Mouse (Mus musculus) hindbrain, embryonic 10.5 days (tissue): ENCODE measurements at regions not wholly inside any gene's neighbourhood (a gene's known extent, or its start where the extent isn't known, plus 50 kb on each side); places are given as distances from the start of the nearest gene placed in this dataset.
"Not testable (repeated sequence)": the region's sequence is repeated elsewhere in the genome, so short reads cannot be mapped to it uniquely, and the experiment has no call there.

Experiments used
- DNase-seq: peaks from one replicate; pipeline ENCODE4 v3.0.0-alpha.2; 2017; ENCODE audit warnings: low spot score
- H3K27ac ChIP-seq: fragments of 300-500 bp; sonication (generic); 2 replicates; pipeline ENCODE4 v1.5.1; 2016; ENCODE audit warnings: mild to moderate bottlenecking, moderate library complexity
- H3K27me3 ChIP-seq: fragments of 300-500 bp; sonication (generic); 2 replicates; pipeline ENCODE4 v1.6.1; 2016; ENCODE audit warnings: mild to moderate bottlenecking; ENCODE audit not compliant: poor library complexity, insufficient read depth, severe bottlenecking
- H3K36me3 ChIP-seq: fragments of 300-500 bp; sonication (generic); 2 replicates; pipeline ENCODE4 v1.6.1; 2016; ENCODE audit warnings: mild to moderate bottlenecking, moderate library complexity
- H3K4me1 ChIP-seq: fragments of 300-500 bp; sonication (generic); replicated peaks from 2 replicates; pipeline ENCODE4 v1.6.1; 2016; ENCODE audit warnings: mild to moderate bottlenecking
- H3K4me3 ChIP-seq: fragments of 300-500 bp; sonication (generic); 2 replicates; pipeline ENCODE4 v1.5.1; 2016; ENCODE audit warnings: mild to moderate bottlenecking, moderate library complexity
- H3K9me3 ChIP-seq: fragments of 300-500 bp; sonication (generic); 2 replicates; pipeline ENCODE4 v1.6.1; 2016; ENCODE audit warnings: mild to moderate bottlenecking, moderate library complexity
- WGBS: fragments of 180-500 bp; shearing (Covaris S2); methylation state at CpG from one replicate; pipeline ENCODE4 v1.1.7; 2016; 5-methylcytosine and 5-hydroxymethylcytosine counted together

- WGBS = 36% methylated on average over 12 of the region's 12 CpGs
- H3K9me3 ChIP-seq = no peaks in the 10 kb centered on the region
- DNase-seq = peak; percentile 46
- no peaks in the 10 kb centered on the region for H3K36me3 ChIP-seq
- peak overlapping the region; percentile 51 for H3K27ac ChIP-seq
- H3K4me3 ChIP-seq = no peak overlapping the region
- H3K27me3 ChIP-seq = peaks cover 38% of the 10 kb centered on the region
- H3K4me1 ChIP-seq = peaks cover 32% of the 10 kb centered on the region
These were observed 274.5 kb downstream of the Fam19a5 start for GRCm38 (mm10) chr15:87818566-87818965.

DNA sequence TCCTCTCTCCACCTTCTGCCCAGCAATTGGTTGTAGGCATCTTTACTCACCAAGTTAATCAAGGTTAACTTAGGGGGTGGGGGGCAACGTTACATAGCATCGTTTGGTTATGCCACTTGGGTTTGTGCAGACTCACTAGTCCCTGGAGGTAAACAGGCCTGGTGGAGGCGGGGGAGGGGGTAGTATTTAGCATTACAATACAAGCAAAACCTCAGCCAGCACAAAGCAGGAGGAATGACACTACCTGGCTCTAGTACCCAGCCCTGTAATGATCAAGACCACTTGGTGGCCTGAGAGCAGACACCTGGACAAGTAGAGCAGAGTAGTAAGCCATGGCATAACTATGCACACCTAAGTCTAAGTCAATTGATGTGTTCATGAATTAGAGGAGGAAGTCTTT lies 298.0 kb downstream of the Fam19a5 start:
- no peak for DNase-seq
- Histone ChIP-seq H3K36me3 (no peaks in the 10 kb centered on the region), H3K27ac (no peak overlapping the region), H3K4me3 (no peak overlapping the region), H3K9me3 (no peaks in the 10 kb centered on the region), H3K27me3 (no peaks in the 10 kb centered on the region), H3K4me1 (peaks cover 11% of the 10 kb centered on the region; the same call in 1 of the 2 replicates)
- 43% methylated on average over 3 of the region's 3 CpGs for WGBS

- H3K27me3 ChIP-seq = peaks cover 13% of the 10 kb centered on the region; the same call in 1 of the 2 replicates
- H3K9me3 ChIP-seq = no peaks in the 10 kb centered on the region
- H3K4me3 ChIP-seq = no peak overlapping the region
- 13% methylated on average over 2 of the region's 2 CpGs for WGBS
- no peaks in the 10 kb centered on the region for H3K36me3 ChIP-seq
- DNase-seq = peak; percentile 17
- H3K27ac ChIP-seq = peak overlapping the region; percentile 69
- peaks cover 32% of the 10 kb centered on the region for H3K4me1 ChIP-seq
These were observed 315.0 kb downstream of the Fam19a5 start for GRCm38 (mm10) chr15:87859069-87859468.

DNA sequence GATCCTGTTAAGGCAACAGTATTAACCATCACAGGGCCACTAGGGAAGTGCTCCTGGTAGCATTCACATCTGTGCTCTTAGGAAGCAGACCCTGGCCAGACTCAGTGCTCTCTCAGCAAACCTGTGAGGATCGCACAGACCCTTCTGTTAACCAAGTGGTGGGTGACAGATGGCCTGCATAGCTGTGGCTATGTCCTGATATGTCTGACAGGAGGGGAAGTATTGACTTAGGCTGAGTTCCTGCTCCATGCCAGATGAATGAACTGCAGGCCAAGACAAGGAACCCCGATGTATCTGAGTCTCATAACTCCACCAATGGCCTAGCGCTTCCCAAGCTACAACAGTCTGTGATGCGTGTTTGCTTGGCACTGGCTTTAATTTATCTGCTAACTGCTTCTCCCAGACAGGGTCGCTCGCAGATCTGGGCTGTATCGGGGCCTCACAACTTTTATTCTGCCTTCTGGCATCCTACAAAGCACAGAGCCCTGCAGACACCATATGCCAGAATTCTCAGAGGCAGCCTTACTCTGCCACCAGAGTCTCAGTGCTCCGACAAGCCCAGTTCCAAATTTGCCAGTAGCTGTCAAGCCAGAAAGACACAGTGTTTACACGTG lies 332.3 kb downstream of the Fam19a5 start:
- peaks cover 3% of the 10 kb centered on the region for H3K27me3 ChIP-seq
- no peaks in the 10 kb centered on the region for H3K9me3 ChIP-seq
- 81% methylated on average over 9 of the region's 9 CpGs for WGBS
- no peak overlapping the region for H3K27ac ChIP-seq
- no peaks in the 10 kb centered on the region for H3K36me3 ChIP-seq
- H3K4me3 ChIP-seq = no peak overlapping the region
- no peaks in the 10 kb centered on the region for H3K4me1 ChIP-seq
- DNase-seq = no peak

- no peaks in the 10 kb centered on the region for H3K4me1 ChIP-seq
- H3K27ac ChIP-seq = no peak overlapping the region
- no peaks in the 10 kb centered on the region for H3K36me3 ChIP-seq
- 90% methylated on average over 5 of the region's 5 CpGs for WGBS
- no peak for DNase-seq
- H3K9me3 ChIP-seq = no peaks in the 10 kb centered on the region
- H3K27me3 ChIP-seq = no peaks in the 10 kb centered on the region
- no peak overlapping the region for H3K4me3 ChIP-seq
These were observed 346.8 kb downstream of the Fam19a5 start for GRCm38 (mm10) chr15:87890903-87891302.

DNA sequence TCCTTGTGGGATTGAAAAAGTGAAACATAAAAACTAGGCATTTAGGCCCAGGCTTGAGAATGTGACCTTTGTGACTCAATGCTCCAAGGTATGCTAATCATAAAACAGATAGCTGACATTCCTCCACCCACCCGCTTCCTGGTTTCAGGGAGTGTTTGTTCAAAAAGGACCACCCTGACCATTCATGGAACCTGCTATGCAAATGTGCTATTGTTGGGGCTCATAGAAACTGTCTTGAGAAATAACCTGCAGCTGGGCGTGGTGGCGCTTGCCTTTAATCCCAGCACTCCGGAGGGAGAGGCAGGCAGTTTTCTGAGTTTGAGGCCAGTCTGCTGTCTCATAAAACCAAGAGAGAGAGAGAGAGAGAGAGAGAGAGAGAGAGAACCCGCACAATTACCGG lies 350.8 kb downstream of the Fam19a5 start:
- DNase-seq, H3K9me3 ChIP-seq, H3K27me3 ChIP-seq, H3K36me3 ChIP-seq, H3K4me3 ChIP-seq, H3K4me1 ChIP-seq, H3K27ac ChIP-seq: not testable (repeated sequence)
- WGBS = 89% methylated on average over 6 of the region's 6 CpGs

DNA sequence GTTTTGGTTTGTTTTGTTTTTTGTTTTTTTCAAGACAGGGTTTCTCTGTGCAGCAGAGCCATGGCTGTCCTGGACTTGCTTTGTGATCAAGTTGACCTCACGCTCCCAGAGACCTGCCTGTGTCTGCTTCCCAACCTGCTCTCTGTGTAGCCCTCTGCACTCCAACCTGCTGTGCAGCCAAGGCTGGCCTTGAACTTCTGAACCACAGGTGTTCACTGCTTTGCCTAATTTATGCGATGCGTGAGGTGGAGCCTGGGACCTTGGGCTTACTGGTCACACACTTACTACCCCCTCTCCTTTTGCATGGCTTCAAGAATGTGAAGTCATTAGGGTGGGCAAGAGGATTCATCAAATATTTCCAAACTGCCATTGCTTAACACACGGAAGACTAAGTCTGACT lies 354.6 kb downstream of the Fam19a5 start:
- Histone ChIP-seq H3K9me3 (no peaks in the 10 kb centered on the region), H3K4me3 (no peak overlapping the region), H3K4me1 (no peaks in the 10 kb centered on the region), H3K27me3 (no peaks in the 10 kb centered on the region), H3K27ac (no peak overlapping the region), H3K36me3 (no peaks in the 10 kb centered on the region)
- no peak for DNase-seq
- 83% methylated on average over 4 of the region's 4 CpGs for WGBS

DNA sequence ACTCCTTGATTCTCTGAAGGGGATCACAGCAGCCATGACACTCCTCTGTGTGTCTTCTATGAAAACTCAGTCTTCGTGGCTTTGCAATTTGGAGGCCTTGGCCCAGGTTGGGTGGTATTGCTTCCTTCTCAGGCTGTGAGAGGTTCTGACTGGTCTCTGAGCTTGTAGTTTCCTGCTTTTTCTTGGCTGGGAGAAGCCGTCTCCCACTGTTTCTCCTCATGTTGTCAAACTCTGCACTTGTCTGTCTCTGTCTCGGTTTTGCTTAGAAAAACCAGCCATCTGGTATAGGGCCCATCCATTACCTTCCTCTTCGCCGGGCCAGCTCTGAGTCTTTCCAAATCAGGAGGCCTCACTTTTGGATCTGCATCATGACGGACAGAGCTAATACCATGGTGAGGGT lies 360.3 kb downstream of the Fam19a5 start:
- WGBS = 89% methylated on average over 6 of the region's 6 CpGs
- Histone ChIP-seq H3K4me3 (no peak overlapping the region), H3K36me3 (no peaks in the 10 kb centered on the region), H3K27me3 (no peaks in the 10 kb centered on the region), H3K27ac (no peak overlapping the region), H3K4me1 (no peaks in the 10 kb centered on the region), H3K9me3 (no peaks in the 10 kb centered on the region)
- no peak for DNase-seq

DNA sequence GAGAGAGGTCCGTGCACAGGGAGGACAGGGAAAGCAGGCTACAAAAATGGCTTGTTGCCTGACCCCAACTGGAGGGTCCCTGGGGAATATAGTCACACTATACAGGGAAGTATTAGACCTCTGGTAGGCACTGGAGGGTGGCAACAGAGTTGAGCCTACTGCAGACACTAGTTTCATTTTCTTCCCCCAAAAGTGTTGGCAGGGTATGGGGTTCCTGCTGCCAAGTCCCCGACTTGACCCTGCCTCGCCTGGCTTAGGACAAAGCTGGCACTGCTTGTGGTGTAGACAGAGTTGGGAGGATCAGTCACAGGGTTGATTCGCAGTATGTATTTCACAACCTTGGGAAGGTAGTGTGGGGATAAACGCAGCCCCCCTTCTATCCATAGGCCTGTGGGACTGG lies 362.2 kb downstream of the Fam19a5 start:
- Histone ChIP-seq H3K27me3 (no peaks in the 10 kb centered on the region), H3K4me1 (peaks cover 2% of the 10 kb centered on the region; the same call in 1 of the 2 replicates)
- WGBS = 88% methylated on average over 5 of the region's 5 CpGs

DNA sequence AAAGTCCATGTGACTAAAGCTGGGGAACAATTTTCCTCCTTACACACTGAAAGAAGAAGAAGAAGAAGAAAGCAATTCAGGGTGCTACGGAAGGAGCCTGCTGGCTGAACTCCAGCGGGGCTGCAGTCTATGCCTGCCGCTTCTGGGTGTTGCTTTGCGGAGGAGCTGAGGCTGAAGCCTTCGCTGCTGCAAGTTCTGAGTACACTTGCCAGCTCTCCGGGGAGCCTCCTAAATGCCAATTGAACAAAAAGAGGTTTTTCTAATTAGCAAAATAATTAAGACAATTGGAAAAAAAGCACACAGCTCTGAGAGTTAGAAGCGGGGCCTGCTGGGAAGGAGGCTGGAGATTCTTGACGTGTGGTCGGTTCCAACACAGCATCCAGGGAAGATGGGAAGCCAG lies 378.0 kb downstream of the Fam19a5 start:
- Histone ChIP-seq H3K9me3 (no peaks in the 10 kb centered on the region), H3K27me3 (no peaks in the 10 kb centered on the region), H3K27ac (no peak overlapping the region), H3K4me3 (no peak overlapping the region), H3K36me3 (no peaks in the 10 kb centered on the region), H3K4me1 (no peaks in the 10 kb centered on the region)
- WGBS = 57% methylated on average over 9 of the region's 9 CpGs
- no peak for DNase-seq

More for the DNA sequence above, 362.2 kb downstream of the Fam19a5 start:
- Histone ChIP-seq H3K27ac (no peak overlapping the region), H3K4me3 (no peak overlapping the region), H3K9me3 (no peaks in the 10 kb centered on the region), H3K36me3 (no peaks in the 10 kb centered on the region)
- DNase-seq = no peak

DNA sequence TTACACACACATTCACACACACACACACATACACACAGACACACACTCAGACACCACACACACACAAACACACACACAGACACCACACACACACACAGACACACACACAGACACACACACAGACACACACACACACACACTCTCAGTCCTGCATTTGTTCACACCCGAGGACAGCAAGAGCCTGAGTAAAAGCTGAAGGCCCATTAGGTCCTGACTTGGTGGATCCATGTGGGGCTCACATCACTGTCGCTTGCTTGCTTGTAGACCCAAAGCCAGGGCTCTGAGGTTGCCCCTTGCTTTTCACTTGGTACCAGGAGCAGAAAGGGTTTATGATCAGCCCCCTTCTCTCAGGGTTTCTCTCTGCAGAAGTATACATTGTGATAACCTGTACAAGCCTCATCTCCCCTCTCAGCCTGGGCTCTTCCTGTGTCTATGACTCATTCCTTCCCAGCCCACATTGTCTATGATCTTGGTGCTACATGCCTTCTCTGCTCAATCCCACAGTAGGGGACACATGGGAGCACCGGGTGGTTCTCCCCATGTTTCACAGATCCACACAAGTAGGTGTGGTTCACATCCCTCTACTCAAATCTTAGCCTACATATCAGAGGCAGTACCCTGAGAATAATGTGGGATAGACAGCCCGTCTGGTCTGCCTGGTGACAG lies 378.8 kb downstream of the Fam19a5 start:
- WGBS = 89% methylated on average over 4 of the region's 4 CpGs
- Histone ChIP-seq H3K36me3 (no peaks in the 10 kb centered on the region), H3K27me3 (no peaks in the 10 kb centered on the region), H3K9me3 (no peaks in the 10 kb centered on the region), H3K4me1 (no peaks in the 10 kb centered on the region), H3K4me3 (no peak overlapping the region), H3K27ac (no peak overlapping the region)
- no peak for DNase-seq

DNA sequence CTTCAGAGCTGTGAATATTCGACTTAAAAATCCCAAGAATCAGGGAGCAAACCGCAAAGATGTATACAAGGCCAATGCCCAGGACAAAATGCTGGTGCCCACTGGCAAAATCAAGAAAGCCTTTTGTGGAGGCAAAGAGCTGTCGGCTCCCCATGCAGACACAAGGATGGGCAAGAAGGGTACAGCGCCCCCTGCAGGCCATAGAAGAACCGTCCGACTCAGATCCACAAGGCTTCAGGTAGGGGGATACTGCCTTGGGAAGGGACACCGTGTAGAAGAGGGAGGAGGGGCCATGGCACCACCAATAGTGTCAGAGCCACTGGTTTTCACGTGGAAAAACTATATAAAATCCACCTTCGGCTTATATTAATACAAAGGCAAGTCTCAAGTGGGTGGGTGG lies 379.8 kb downstream of the Fam19a5 start:
- H3K9me3 ChIP-seq = no peaks in the 10 kb centered on the region
- DNase-seq = peak; percentile 30
- WGBS = 46% methylated on average over 9 of the region's 9 CpGs
- H3K4me3 ChIP-seq = no peak overlapping the region
- no peak overlapping the region for H3K27ac ChIP-seq
- no peaks in the 10 kb centered on the region for H3K27me3 ChIP-seq
- H3K36me3 ChIP-seq = no peaks in the 10 kb centered on the region
- H3K4me1 ChIP-seq = no peaks in the 10 kb centered on the region

GRCm38 (mm10) chr15:87936041-87936440 lies 391.9 kb downstream of the Fam19a5 start:
- H3K4me1 ChIP-seq = peaks cover 4% of the 10 kb centered on the region; the same call in 1 of the 2 replicates
- DNase-seq = peak; percentile 9
- H3K9me3 ChIP-seq = no peaks in the 10 kb centered on the region
- 73% methylated on average over 6 of the region's 6 CpGs for WGBS
- H3K4me3 ChIP-seq = no peak overlapping the region
- no peaks in the 10 kb centered on the region for H3K27me3 ChIP-seq
- H3K27ac ChIP-seq = no peak overlapping the region
- no peaks in the 10 kb centered on the region for H3K36me3 ChIP-seq
